Mouse (Mus musculus): ENCODE results near the gene Larp1.

GRCm38 (mm10) chr11:58026860-58027259, 18.0 kb downstream of the Larp1 start:
- no peak for TF ChIP-seq POLR2A (IDR thresholded peaks at IDR 0.05; ENCODE audit: insufficient read depth, low read depth, low read length)
- no peak for TF ChIP-seq CTCF (IDR thresholded peaks at IDR 0.05; ENCODE audit: insufficient read depth, low read depth, low read length)
